Mouse (Mus musculus): Measurements from ENCODE around the gene Cnot3. TPM values are rescaled to one million over a fixed set of nuclear protein-coding genes. Genes with fewer than 3 reads are reported as not detected.
"Not testable (repeated sequence)": the region's sequence is repeated elsewhere in the genome, so short reads cannot be mapped to it uniquely, and the experiment has no call there.

Cnot3 gene
- 10 to 100 TPM; 27.6 to 30.4 TPM for total RNA-seq (2021)
- long read RNA-seq, experiment 1, full-length matches to known transcripts: 21 of 44 reads
- long read RNA-seq, experiment 1, partial matches to known transcripts: 8 of 44 reads
- long read RNA-seq, experiment 1, other reads (novel, unspliced or antisense): 15 of 44 reads
- long read RNA-seq, experiment 2, transcript Cnot3-201 (18 exons, 2,822 nt): major isoform, 12 of 31 reads
- long read RNA-seq, experiment 2, partial matches to known transcripts: 2 of 31 reads
- long read RNA-seq, experiment 2, other reads (novel, unspliced or antisense): 16 of 31 reads

- DNase-seq: peak; percentile 94
Observed at GRCm38 (mm10) chr7:3644672-3645487, at the start of gene Cnot3. Gene Cnot3, plus strand, starts transcription at chr7:3645268.

GRCm38 (mm10) chr7:3597755-3598154 lies 47.3 kb upstream of the Cnot3 start:
- not testable (repeated sequence) for DNase-seq

GRCm38 (mm10) chr7:3601119-3601518 lies 43.9 kb upstream of the Cnot3 start:
- DNase-seq: peak; percentile 56

DNA sequence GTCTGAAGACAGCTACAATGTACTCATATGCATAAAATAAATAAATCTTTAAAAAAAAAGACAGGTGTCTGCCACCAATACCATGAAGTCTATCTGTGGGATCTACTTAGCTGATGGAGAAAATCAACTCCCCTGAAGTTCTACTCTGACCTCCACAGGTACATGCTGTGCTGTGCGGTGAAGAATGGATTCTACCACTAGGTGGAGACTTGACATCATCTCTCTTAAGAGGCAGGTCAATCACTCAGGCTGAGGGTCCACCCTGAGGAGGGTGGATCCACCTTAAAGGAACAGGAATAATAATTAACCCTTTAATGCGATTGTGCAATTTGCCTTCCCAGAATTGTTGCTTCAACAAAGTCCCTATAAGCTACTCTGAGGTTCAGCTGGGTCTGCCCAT lies 38.3 kb upstream of the Cnot3 start:
- no peak for DNase-seq

- DNase-seq: no peak
Observed at GRCm38 (mm10) chr7:3607391-3607790, 37.7 kb upstream of the Cnot3 start.

DNA sequence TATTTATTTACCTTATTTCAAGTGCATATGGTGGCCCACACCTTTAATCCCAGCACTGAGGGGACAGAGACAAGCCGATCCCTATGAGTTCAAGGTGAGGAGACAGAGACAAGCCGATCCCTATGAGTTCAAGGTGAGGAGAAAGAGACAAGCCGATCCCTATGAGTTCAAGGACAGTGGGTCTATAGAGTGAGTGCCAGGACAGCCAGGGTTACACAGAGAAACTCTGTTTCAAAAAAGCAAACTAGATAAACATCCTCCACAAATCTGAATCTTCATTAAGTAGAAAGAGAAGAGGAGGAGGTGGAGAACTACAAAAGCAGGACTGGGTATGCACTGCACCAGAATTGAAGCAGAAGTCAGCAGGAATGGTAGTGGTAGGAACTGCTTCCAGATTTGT lies 36.4 kb upstream of the Cnot3 start:
- DNase-seq: no peak

DNA sequence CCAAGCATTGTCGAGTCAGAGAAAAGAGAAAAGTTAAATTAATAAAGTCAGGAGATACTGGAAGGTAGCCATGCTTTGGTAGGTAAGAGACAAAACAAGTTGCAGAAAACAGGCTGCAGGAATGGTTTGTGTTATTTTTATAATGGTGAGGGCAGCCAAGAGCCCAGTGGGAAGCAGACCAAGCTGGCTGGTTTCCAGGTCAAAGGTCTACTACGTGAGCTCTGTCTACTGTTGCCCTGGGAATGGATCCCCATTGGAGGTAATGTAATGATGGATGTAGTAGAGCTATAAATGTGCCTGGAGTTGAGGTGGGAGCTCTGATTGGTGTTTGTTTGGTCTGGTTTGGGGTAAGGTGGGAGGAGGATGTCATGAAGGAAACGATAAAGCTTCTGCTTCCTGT lies 36.0 kb upstream of the Cnot3 start:
- peak; percentile 49 for DNase-seq

DNA sequence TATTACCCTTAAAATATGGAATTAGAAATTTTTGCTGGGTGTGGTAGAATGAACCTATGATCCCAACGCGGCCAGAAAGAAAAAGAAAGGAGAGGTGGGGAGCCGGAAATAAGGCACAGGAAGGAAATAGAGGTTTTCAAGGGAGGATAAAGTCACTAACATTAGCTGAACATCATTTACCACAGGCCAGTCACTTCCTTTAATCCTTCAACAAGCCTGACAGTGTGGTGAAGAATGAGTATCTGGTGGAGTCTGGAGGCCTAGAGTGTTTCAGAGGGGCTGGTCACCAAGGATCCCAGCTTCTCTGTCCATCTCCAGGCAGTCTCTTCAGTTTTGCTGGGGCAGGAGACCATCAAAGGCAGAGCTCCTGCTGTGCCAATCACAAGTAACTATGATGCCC lies 34.6 kb upstream of the Cnot3 start:
- DNase-seq: no peak

- no peak for DNase-seq
Observed at GRCm38 (mm10) chr7:3611006-3611405, 34.1 kb upstream of the Cnot3 start.

- DNase-seq: no peak
Observed at GRCm38 (mm10) chr7:3614021-3614420, 31.0 kb upstream of the Cnot3 start.

DNA sequence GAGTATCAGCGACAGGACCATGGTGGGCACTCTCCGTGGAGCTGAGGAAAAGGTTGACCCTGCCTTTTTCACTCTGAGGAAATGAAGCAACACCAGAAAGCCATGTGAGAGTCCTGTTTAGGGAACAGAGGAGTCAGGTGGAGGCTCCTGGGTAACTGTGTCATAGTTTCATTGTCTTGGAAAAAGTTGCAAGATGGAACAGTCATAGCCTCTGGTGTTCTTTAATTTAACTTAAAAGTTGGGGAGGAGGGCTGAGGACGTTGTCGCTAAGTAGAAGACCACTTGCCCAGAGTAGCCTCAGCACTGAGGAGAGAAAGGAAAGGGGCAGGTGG lies 29.0 kb upstream of the Cnot3 start, which contains the start of gene Oscar:
TSS of gene Oscar (minus strand) at position 101 of the 332 bp plus-strand sequence.
- DNase-seq: no peak

DNA sequence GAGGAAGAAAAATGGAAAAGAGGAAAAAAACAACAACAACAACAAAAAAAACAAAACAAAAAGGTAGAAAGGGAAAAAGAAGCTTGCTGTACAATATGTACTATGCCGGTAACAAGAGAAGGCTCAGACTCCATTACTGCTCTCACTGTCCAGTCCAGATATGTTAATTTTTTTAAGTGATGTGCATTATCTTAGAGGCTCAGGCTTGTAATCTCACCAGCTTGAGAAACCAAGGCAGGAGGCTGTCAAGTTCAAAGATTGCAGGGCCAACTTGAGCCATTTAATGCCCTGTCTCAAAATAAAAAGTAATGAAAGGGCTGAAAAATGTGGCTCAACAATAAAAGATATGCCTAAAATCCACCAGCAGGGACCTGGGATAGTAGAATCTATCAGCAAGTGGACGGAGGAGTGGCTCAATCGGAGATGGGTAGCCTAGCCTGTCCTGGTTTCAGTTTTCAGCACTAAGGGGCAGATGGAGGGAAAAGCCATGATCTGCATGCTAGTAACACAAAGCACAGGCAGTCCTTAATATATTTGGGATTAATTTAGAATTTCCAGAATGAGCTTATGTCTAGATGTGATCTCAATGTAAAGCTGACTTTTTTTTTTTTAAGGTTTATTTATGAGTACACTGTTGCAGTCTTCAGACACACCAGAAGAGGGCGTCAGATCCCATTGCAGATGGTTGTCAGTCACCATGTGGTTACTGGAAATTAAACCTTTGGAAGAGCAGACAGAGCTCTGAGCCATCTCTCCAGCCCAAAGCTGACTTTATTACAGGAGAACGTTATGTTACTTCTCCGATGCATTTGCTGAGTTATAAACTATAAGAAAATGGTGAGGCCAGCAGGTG lies 28.5 kb upstream of the Cnot3 start:
- no peak for DNase-seq

DNA sequence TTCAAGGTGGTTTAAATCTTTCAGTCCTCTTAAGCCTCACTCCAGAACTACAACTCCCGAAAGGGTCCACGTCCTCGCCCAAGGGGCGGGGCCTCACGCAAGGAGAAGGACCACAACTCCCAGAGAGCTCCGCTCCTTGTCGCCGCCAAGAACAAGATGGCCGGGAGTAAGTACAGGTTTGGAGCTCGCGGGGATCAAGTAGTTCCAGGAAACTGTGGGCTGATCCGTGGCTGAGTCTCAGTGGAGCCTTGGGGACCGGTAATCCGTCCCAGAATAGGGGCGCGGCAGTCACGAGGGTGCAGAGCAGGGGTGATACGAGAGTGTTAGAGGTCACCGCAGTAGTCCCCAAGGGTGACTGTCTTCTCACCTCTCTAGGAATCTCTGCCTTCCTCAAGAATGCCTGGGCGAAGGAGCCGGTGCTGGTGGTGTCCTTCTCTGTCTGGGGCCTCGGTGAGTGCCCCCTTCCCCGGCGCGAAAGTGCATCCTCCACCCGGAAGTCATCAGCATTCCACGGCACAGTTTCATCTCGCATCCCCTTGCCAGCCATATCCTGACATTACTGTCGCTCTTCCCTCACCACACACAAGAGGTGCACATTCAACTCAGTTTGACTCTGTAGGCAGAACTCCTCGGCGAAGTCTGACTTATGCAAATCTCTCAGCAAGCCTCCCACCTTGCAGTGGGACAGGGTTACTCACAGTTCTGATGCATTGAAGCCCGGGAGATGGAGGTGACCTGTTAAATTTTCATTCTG lies 27.6 kb upstream of the Cnot3 start, which contains the start of gene Ndufa3:
TSS of gene Ndufa3 (plus strand) at position 132 of the 754 bp plus-strand sequence.
- peak; percentile 82 for DNase-seq

- no peak for DNase-seq
Observed at GRCm38 (mm10) chr7:3629030-3629429, 16.0 kb upstream of the Cnot3 start.

GRCm38 (mm10) chr7:3629543-3630477 lies 15.3 kb upstream of the Cnot3 start, which contains the start of the genes Tfpt and Prpf31:
Gene Tfpt, minus strand, starts transcription at chr7:3629929.
Gene Prpf31, plus strand, starts transcription at chr7:3629985.
- DNase-seq: peak; percentile 84

DNA sequence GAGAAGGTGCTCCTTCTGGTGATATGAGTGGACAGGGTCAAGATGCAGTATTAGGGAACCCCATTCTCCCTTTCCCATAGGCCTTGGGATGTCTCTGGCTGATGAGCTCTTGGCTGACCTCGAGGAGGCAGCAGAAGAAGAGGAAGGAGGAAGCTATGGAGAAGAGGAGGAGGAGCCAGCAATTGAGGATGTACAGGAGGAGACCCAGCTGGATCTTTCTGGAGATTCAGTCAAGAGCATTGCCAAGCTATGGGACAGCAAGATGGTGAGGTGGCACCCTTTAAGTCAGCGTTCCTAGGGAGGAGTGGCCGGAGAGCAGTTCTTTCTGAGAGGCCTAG lies 14.6 kb upstream of the Cnot3 start:
- no peak for DNase-seq

GRCm38 (mm10) chr7:3643412-3643811 lies 1.7 kb upstream of the Cnot3 start:
- DNase-seq: no peak

- DNase-seq: no peak
Observed at GRCm38 (mm10) chr7:3643843-3644242, 1.2 kb upstream of the Cnot3 start.

DNA sequence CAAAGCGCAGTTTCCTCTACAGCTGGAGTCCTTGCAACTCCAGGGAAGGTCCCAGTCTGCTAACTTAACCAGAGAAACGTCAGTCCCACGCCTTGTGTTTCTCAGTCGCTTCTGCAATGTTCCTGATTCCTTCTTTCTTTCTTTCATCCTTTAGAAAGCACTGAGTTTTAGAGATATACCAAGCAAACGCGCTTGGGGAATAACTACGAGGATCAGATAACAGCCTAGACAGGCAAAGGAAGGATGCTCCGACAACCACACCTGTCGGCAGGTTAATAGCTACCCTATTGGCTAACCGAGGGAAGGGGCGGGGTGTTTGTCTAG lies 758 bp upstream of the Cnot3 start:
- peak; percentile 74 for DNase-seq

DNA sequence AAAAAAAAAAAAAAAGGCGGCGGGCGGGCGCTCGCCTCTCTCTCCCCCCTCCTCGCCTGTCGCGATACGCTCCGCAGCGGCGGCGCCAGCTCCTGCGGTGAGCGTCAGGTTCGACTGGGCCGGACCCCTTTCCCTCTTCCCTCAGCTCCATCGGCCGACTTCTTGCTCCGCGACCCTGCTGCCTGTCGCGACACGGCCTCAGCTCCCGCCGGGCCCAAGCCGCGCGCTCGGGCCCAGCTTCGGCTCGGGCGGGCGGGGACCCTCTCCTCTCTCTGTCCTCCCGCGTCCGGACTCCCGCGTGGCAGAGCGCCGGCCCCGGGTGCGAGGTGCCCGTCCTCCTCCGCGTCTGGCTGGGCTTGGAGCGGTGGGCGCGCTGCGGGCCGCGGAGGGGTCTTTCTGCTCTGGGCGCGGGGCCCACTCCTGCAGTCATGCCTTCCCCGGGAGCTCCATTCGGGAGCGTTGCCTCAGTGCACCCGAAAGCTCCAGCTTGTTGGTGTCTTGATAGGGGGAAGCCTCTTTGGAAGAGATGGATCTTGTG lies 489 bp downstream of the Cnot3 start:
- no peak for DNase-seq

DNA sequence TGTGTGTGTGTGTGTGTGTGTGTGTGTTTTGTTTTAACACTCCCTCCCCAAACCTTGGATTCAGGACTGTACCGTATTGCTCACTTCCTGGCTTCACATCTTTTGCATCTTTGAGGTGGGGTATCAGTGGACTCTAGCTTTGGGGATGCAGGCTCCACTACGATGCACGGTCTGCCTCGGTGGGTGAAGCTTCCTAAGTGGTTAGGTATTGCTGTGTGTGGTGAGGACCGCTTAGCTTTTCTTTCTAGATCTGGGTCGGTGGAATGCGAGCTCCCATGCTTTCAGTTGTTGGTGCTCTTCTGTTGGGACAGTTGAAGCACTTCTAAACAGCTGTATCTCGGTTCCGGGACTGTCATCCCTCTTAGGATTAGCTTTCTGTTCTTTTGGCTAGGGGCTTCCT lies 1.1 kb downstream of the Cnot3 start:
- DNase-seq: no peak

Data from gastrocnemius, postnatal 10 days (tissue).